Mouse (Mus musculus): Measurements from ENCODE around the gene Mrpl54. TPM values are rescaled to one million over a fixed set of nuclear protein-coding genes. Genes with fewer than 3 reads are reported as not detected.

The Mrpl54 gene
- polyA plus RNA-seq, 1 experiment = 102 TPM

DNA sequence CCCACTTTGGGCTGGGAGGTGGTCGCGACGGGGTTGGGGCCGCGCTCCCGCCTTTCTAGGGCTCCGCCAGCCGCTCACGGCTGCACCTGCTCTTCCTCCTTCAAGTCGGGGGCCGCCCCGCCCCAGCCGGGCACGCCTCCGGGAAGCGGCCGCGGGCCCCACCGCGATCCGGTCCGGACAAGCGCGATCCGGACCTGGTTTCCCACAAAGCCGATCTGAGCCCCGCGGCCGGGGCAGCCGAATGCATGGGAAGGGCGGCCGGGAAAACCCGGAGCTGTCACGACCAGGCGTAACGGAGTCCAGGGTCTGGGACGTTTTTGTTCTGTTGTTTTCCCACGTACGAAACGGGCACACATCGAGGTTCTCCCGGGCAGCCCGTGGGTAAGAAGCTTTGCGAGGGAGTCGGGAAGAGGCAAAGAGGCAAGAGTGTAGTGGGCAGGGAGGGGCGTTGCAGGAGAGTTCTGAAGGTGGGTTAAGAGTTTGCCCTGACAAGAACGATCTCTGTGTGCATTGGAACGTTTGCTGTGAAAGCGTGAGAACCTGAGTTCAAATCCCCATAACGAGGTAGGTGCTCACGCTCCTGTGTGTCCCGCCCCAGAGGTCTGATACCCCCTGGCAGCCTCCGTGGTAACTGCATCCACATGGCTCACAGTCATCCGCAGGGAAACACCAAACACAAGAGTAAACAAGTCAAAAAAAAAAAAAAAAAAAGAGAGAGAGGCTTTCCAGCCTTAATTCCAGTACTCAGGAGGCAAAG, 19.1 kb upstream of the Mrpl54 start:
- no peak for TF ChIP-seq CTCF (IDR thresholded peaks at IDR 0.05; ENCODE audit: borderline replicate concordance, control insufficient read depth, extremely low read depth, insufficient read depth, low read length, poor library complexity)
- peak; percentile 48; the same call in 1 of the 2 replicates for TF ChIP-seq POLR2A (IDR thresholded peaks at IDR 0.05; ENCODE audit: control insufficient read depth, extremely low read depth, insufficient read depth, low read length, poor library complexity)
- peak; percentile 97 for DNase-seq
- no peak overlapping the region for H3K27ac ChIP-seq (ENCODE audit: control insufficient read depth, insufficient read depth, low read length)
- peak overlapping the region; percentile 60 for H3K4me3 ChIP-seq (ENCODE audit: control insufficient read depth, insufficient read depth, low read length)
- H3K4me1 ChIP-seq (replicated peaks; ENCODE audit: control insufficient read depth, insufficient read depth, low read length) = peaks cover 36% of the 10 kb centered on the region
- no peaks in the 10 kb centered on the region for H3K27me3 ChIP-seq (ENCODE audit: control insufficient read depth, insufficient read depth, low read length)
- 2% methylated on average over 54 of the region's 54 CpGs for WGBS
- no peaks in the 10 kb centered on the region for H3K36me3 ChIP-seq (ENCODE audit: control insufficient read depth, insufficient read depth, low read length)

- peaks cover 25% of the 10 kb centered on the region for H3K4me1 ChIP-seq (replicated peaks; ENCODE audit: control insufficient read depth, insufficient read depth, low read length)
- H3K36me3 ChIP-seq (ENCODE audit: control insufficient read depth, insufficient read depth, low read length) = no peaks in the 10 kb centered on the region
- 70% methylated on average over 17 of the region's 17 CpGs for WGBS
- H3K27me3 ChIP-seq (ENCODE audit: control insufficient read depth, insufficient read depth, low read length) = no peaks in the 10 kb centered on the region
- no peak overlapping the region for H3K27ac ChIP-seq (ENCODE audit: control insufficient read depth, insufficient read depth, low read length)
- H3K4me3 ChIP-seq (ENCODE audit: control insufficient read depth, insufficient read depth, low read length) = no peak overlapping the region
- TF ChIP-seq POLR2A (IDR thresholded peaks at IDR 0.05; ENCODE audit: control insufficient read depth, extremely low read depth, insufficient read depth, low read length, poor library complexity) (no peak), CTCF (IDR thresholded peaks at IDR 0.05; ENCODE audit: borderline replicate concordance, control insufficient read depth, extremely low read depth, insufficient read depth, low read length, poor library complexity) (no peak)
- DNase-seq = no peak
These were observed 18.0 kb upstream of the Mrpl54 start for GRCm38 (mm10) chr10:81284719-81285118.

DNA sequence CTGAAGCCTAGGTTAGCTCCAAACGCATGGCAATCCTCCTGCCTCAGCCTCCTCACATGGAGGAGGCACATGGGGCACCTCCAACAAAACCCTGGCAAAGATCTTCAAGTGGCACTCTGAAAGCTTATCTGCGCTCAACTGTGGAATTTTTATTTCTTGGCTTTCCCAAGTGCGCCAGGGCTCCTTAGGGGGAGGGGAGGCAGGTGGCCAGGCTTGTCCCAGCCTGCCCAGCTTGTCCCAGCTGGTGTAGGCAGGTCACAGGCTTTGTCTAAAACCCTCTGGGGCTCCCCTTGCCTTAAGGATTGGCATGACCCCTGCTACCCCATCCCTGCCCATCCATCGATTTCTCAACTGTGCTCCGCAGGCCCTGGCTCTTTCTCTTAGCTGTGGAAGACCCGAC, 17.5 kb upstream of the Mrpl54 start:
- WGBS = 92% methylated on average over 6 of the region's 6 CpGs
- Histone ChIP-seq H3K4me1 (replicated peaks; ENCODE audit: control insufficient read depth, insufficient read depth, low read length) (peaks cover 22% of the 10 kb centered on the region), H3K27me3 (ENCODE audit: control insufficient read depth, insufficient read depth, low read length) (no peaks in the 10 kb centered on the region), H3K27ac (ENCODE audit: control insufficient read depth, insufficient read depth, low read length) (no peak overlapping the region), H3K4me3 (ENCODE audit: control insufficient read depth, insufficient read depth, low read length) (no peak overlapping the region), H3K36me3 (ENCODE audit: control insufficient read depth, insufficient read depth, low read length) (no peaks in the 10 kb centered on the region)
- TF ChIP-seq CTCF (IDR thresholded peaks at IDR 0.05; ENCODE audit: borderline replicate concordance, control insufficient read depth, extremely low read depth, insufficient read depth, low read length, poor library complexity) = no peak
- DNase-seq = no peak

DNA sequence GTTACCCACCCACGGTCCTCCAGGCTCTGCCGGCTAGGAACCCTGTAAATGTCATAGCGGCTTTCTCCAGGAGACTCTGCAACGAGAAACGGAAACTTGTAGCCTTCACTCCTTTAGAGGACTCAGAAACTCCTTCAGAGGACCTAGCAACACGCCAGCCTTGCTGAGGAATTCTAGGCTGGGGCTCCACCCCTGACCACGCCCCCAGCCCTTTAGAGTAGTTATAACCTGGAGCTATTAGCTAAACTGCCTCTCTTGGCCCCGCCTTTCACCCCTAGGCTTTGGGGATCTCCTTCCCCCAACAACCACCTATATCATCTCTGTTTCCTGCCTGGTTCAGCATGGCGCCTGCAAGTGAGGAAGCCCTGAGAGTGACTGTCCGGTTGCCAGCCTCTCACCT, 12.8 kb upstream of the Mrpl54 start:
- WGBS = 81% methylated on average over 10 of the region's 10 CpGs
- TF ChIP-seq POLR2A (IDR thresholded peaks at IDR 0.05; ENCODE audit: control insufficient read depth, extremely low read depth, insufficient read depth, low read length, poor library complexity) (no peak), CTCF (IDR thresholded peaks at IDR 0.05; ENCODE audit: borderline replicate concordance, control insufficient read depth, extremely low read depth, insufficient read depth, low read length, poor library complexity) (no peak)
- no peak for DNase-seq
- H3K4me3 ChIP-seq (ENCODE audit: control insufficient read depth, insufficient read depth, low read length) = no peak overlapping the region
- no peak overlapping the region for H3K27ac ChIP-seq (ENCODE audit: control insufficient read depth, insufficient read depth, low read length)
- no peaks in the 10 kb centered on the region for H3K27me3 ChIP-seq (ENCODE audit: control insufficient read depth, insufficient read depth, low read length)
- no peaks in the 10 kb centered on the region for H3K36me3 ChIP-seq (ENCODE audit: control insufficient read depth, insufficient read depth, low read length)
- no peaks in the 10 kb centered on the region; the same call in 1 of the 2 replicates for H3K4me1 ChIP-seq (replicated peaks; ENCODE audit: control insufficient read depth, insufficient read depth, low read length)

- no peak overlapping the region for H3K4me3 ChIP-seq (ENCODE audit: control insufficient read depth, insufficient read depth, low read length)
- WGBS = 94% methylated on average over 22 of the region's 22 CpGs
- H3K27ac ChIP-seq (ENCODE audit: control insufficient read depth, insufficient read depth, low read length) = no peak overlapping the region
- no peaks in the 10 kb centered on the region for H3K27me3 ChIP-seq (ENCODE audit: control insufficient read depth, insufficient read depth, low read length)
- DNase-seq = no peak
- TF ChIP-seq CTCF (IDR thresholded peaks at IDR 0.05; ENCODE audit: borderline replicate concordance, control insufficient read depth, extremely low read depth, insufficient read depth, low read length, poor library complexity) (no peak), POLR2A (IDR thresholded peaks at IDR 0.05; ENCODE audit: control insufficient read depth, extremely low read depth, insufficient read depth, low read length, poor library complexity) (no peak)
- no peaks in the 10 kb centered on the region for H3K4me1 ChIP-seq (replicated peaks; ENCODE audit: control insufficient read depth, insufficient read depth, low read length)
- H3K36me3 ChIP-seq (ENCODE audit: control insufficient read depth, insufficient read depth, low read length) = peaks cover 7% of the 10 kb centered on the region; the same call in 1 of the 2 replicates
These were observed 10.9 kb upstream of the Mrpl54 start for GRCm38 (mm10) chr10:81277676-81278075.

- H3K27ac ChIP-seq (ENCODE audit: control insufficient read depth, insufficient read depth, low read length) = no peak overlapping the region
- 96% methylated on average over 19 of the region's 19 CpGs for WGBS
- peaks cover 21% of the 10 kb centered on the region; the same call in 1 of the 2 replicates for H3K36me3 ChIP-seq (ENCODE audit: control insufficient read depth, insufficient read depth, low read length)
- no peaks in the 10 kb centered on the region for H3K27me3 ChIP-seq (ENCODE audit: control insufficient read depth, insufficient read depth, low read length)
- TF ChIP-seq CTCF (IDR thresholded peaks at IDR 0.05; ENCODE audit: borderline replicate concordance, control insufficient read depth, extremely low read depth, insufficient read depth, low read length, poor library complexity) (no peak), POLR2A (IDR thresholded peaks at IDR 0.05; ENCODE audit: control insufficient read depth, extremely low read depth, insufficient read depth, low read length, poor library complexity) (no peak)
- DNase-seq = no peak
- H3K4me3 ChIP-seq (ENCODE audit: control insufficient read depth, insufficient read depth, low read length) = no peak overlapping the region
- H3K4me1 ChIP-seq (replicated peaks; ENCODE audit: control insufficient read depth, insufficient read depth, low read length) = peaks cover 3% of the 10 kb centered on the region; the same call in 1 of the 2 replicates
These were observed 7.1 kb upstream of the Mrpl54 start for GRCm38 (mm10) chr10:81273842-81274241.

Measured in thymus, adult 2 months (tissue).